Mouse (Mus musculus) hindbrain, embryonic 15.5 days (tissue): ENCODE results near the gene Dqx1. TPM values are rescaled to one million over a fixed set of nuclear protein-coding genes. Genes with fewer than 3 reads are reported as not detected.

ENCODE experiments used
- microRNA counts: library from miRNA; unstranded; fragments of <30 nt; microRNA quantifications from one replicate; lab custom pipeline; 2016
- microRNA-seq: library from miRNA; unstranded; fragments of <30 nt; microRNA quantifications from one replicate; pipeline ENCODE4, GENCODE M21; 2016
- polyA plus RNA-seq: library from polyadenylated mRNA; unstranded; fragments of >200 nt; fragmentation: Nextera tagmentation; extraction: Ambion mirVana; gene quantifications from 2 replicates; pipeline ENCODE4 v1.2.1, GENCODE M21; 2015

Gene Dqx1
- polyA plus RNA-seq, 1 experiment from 2014 or later: 0.62 TPM

MicroRNAs encoded within 50 kb of the gene (microRNA counts, 519-probe panel; counts per million panel counts)
- not detected for microRNA mmu-miR-3470a+mmu-miR-3470b (lab: Ali Mortazavi, UCI)

Small RNA genes lying within 50 kb of the gene (microRNA-seq; reads per million reads assigned to microRNA genes)
- not detected for gene Mir3470a
- gene Mir7040: not detected

Other genes starting within 250 kb of the Dqx1 start
- gene Sema4f, start 118.1 kb upstream of the Dqx1 start, polyA plus RNA-seq: 22.5 and 22.7 TPM in 2 replicates
- 0.61 TPM in 1 of 2 replicates, not detected in the other for gene M1ap, start 110.9 kb upstream of the Dqx1 start, polyA plus RNA-seq
- gene Dok1, start 24.4 kb upstream of the Dqx1 start, polyA plus RNA-seq: 1.7 and 2.6 TPM in 2 replicates
- 6.6 and 6.7 TPM in 2 replicates for gene Loxl3, start 23.7 kb upstream of the Dqx1 start, polyA plus RNA-seq
- gene Aup1, start 3.3 kb upstream of the Dqx1 start, polyA plus RNA-seq: 168 and 186 TPM in 2 replicates
- gene Htra2, start 2.6 kb upstream of the Dqx1 start, polyA plus RNA-seq: 78.3 and 79.8 TPM in 2 replicates
- gene Tlx2, start 12.4 kb downstream of the Dqx1 start, polyA plus RNA-seq: 1.2 TPM in 1 of 2 replicates, not detected in the other
- 45.8 and 45.9 TPM in 2 replicates for gene Pcgf1, start 20.0 kb downstream of the Dqx1 start, polyA plus RNA-seq
- not detected in 2 replicates for gene Lbx2, start 28.5 kb downstream of the Dqx1 start, polyA plus RNA-seq
- gene Ccdc142, start 43.8 kb downstream of the Dqx1 start, polyA plus RNA-seq: 5.9 and 6.8 TPM in 2 replicates
- 5.5 and 6.0 TPM in 2 replicates for gene Gm42688, start 43.8 kb downstream of the Dqx1 start, polyA plus RNA-seq
- 113 and 124 TPM in 2 replicates for gene Mrpl53, start 51.2 kb downstream of the Dqx1 start, polyA plus RNA-seq
- 22.8 and 27.2 TPM in 2 replicates for gene Mogs, start 57.7 kb downstream of the Dqx1 start, polyA plus RNA-seq
- 155 and 161 TPM in 2 replicates for gene Wbp1, start 63.7 kb downstream of the Dqx1 start, polyA plus RNA-seq
- gene Ino80b, start 67.6 kb downstream of the Dqx1 start, polyA plus RNA-seq: 13.8 and 16.3 TPM in 2 replicates
- 14.9 and 17.8 TPM in 2 replicates for gene Rtkn, start 77.6 kb downstream of the Dqx1 start, polyA plus RNA-seq
- gene Wdr54, start 98.6 kb downstream of the Dqx1 start, polyA plus RNA-seq: 17.8 and 19.3 TPM in 2 replicates
- 9.7 and 9.8 TPM in 2 replicates for gene 1700003E16Rik, start 98.6 kb downstream of the Dqx1 start, polyA plus RNA-seq
- 148 and 160 TPM in 2 replicates for gene Dctn1, start 108.1 kb downstream of the Dqx1 start, polyA plus RNA-seq
- 2.2 and 2.8 TPM in 2 replicates for gene Slc4a5, start 162.0 kb downstream of the Dqx1 start, polyA plus RNA-seq